Mouse (Mus musculus): ENCODE measurements at regions not wholly inside any gene's neighbourhood (a gene's known extent, or its start where the extent isn't known, plus 50 kb on each side); places are given as distances from the start of the nearest gene placed in this dataset.

DNA sequence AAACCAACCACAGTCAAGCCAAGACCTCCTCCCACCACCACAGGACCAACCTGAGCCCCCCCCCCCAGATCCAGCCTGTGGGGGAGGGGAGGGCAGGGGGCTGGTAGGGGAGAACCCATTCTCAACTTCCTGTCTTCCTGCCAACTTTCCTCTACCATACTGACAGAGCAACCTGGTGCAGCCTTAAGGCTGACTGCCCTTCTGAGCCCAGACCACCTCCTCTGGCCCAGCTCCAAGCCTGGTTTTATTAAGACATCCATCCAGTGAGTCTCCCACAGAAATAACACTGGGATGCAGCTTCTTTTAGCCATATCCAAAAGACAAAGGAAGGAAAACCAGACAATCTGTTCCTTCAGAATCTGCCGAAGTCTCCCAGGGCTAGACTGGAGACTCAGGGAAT lies 342.8 kb downstream of the Gm9195 start:
- no peak overlapping the region for H3K27ac ChIP-seq (ENCODE audit: insufficient read depth, low read depth, low read length)
- DNase-seq: no peak
- H3K36me3 ChIP-seq (ENCODE audit: control insufficient read depth, insufficient read depth, low read length): no peaks in the 10 kb centered on the region
- WGBS: 66% methylated on average over 1 of the region's 1 CpGs
- H3K27me3 ChIP-seq (replicated peaks; ENCODE audit: control insufficient read depth, insufficient read depth, low read length): no peaks in the 10 kb centered on the region
- no peaks in the 10 kb centered on the region for H3K4me1 ChIP-seq (ENCODE audit: control insufficient read depth, insufficient read depth, low read length)
- TF ChIP-seq POLR2A (IDR thresholded peaks at IDR 0.05; ENCODE audit: low read depth, low read length): no peak
- no peak for TF ChIP-seq CTCF (conservative IDR thresholded peaks at IDR 0.05; ENCODE audit: insufficient read depth, insufficient read length, low read depth, low read length)
- no peak overlapping the region for H3K4me3 ChIP-seq (ENCODE audit: insufficient read depth, low read depth, low read length)

DNA sequence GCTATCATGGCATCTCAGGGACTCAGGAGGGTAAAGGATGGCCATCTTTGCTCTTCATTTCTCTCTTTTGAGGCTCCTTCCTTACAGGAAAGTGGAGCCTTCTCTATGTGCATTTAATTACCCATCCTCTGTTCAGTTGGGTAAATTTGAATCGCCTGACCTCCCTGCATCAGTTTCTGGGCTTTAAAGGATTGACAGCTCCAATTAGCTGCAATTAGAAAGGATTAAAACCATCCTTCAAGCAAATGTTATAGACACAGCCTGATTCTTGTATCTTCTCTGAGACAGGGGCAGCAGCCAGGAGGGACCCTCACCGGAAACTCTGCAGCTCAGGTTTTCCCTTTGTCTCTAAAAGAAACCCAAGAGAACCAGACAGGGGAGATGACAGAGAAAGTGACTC lies 345.3 kb downstream of the Gm9195 start:
- Histone ChIP-seq H3K27ac (ENCODE audit: insufficient read depth, low read depth, low read length) (no peak overlapping the region), H3K4me1 (ENCODE audit: control insufficient read depth, insufficient read depth, low read length) (no peaks in the 10 kb centered on the region), H3K4me3 (ENCODE audit: insufficient read depth, low read depth, low read length) (no peak overlapping the region), H3K36me3 (ENCODE audit: control insufficient read depth, insufficient read depth, low read length) (no peaks in the 10 kb centered on the region), H3K27me3 (replicated peaks; ENCODE audit: control insufficient read depth, insufficient read depth, low read length) (no peaks in the 10 kb centered on the region)
- 57% methylated on average over 2 of the region's 2 CpGs for WGBS
- DNase-seq: no peak
- TF ChIP-seq CTCF (conservative IDR thresholded peaks at IDR 0.05; ENCODE audit: insufficient read depth, insufficient read length, low read depth, low read length) (no peak), POLR2A (IDR thresholded peaks at IDR 0.05; ENCODE audit: low read depth, low read length) (no peak)

DNA sequence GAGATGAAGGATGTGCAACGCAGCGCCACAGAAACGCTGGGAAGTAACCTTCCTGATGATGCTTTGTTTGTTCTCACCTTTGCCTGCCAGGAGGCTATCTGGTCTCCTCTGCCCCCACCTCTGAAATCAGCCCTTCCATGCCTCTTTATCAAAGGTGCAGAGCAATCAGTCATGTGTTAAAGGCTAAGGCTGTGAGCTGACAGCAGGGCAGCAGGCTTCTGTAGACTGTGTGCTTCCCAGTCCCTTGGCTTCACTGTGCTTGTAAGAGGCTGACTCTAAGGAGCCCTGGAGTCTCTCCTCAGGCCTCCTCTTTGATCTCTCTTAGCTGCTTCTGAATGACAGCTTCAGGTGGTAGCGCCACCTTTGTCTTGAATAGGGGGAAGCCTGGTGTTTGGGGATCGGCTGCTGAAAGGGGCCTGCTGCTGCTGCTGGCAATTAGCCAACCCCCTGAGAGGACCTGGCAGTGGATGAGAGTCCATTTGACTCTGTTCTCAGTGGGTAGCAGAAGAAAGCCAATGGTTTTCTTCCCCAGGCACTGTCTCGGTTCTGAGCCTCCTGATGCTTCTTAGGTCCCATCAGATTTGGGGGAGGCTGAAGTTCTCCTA lies 348.7 kb downstream of the Gm9195 start:
- H3K4me1 ChIP-seq (ENCODE audit: control insufficient read depth, insufficient read depth, low read length): no peaks in the 10 kb centered on the region
- H3K36me3 ChIP-seq (ENCODE audit: control insufficient read depth, insufficient read depth, low read length): no peaks in the 10 kb centered on the region
- H3K4me3 ChIP-seq (ENCODE audit: insufficient read depth, low read depth, low read length): no peak overlapping the region
- TF ChIP-seq CTCF (conservative IDR thresholded peaks at IDR 0.05; ENCODE audit: insufficient read depth, insufficient read length, low read depth, low read length) (no peak), POLR2A (IDR thresholded peaks at IDR 0.05; ENCODE audit: low read depth, low read length) (no peak)
- DNase-seq: no peak
- no peak overlapping the region for H3K27ac ChIP-seq (ENCODE audit: insufficient read depth, low read depth, low read length)
- WGBS: 37% methylated on average over 6 of the region's 6 CpGs
- no peaks in the 10 kb centered on the region for H3K27me3 ChIP-seq (replicated peaks; ENCODE audit: control insufficient read depth, insufficient read depth, low read length)

DNA sequence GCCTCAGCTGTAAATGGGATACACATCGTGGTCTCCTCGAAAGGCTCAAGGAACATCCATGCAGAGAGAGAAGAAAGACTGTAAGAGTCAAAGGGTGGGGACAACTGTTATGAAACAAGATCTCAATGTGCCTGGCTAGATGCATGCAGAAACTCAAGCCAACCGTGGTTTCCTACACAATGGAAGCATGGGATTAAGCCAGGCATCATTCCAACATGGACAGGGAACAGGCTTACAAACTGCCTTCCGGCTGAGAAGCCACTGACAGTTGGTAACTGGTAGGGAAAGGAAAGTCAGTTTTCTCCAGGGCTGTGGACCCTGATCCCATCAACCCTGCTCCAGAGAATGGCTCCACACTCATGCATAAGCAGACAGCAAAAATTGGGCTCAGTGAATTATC lies 350.5 kb downstream of the Gm9195 start:
- DNase-seq: no peak
- 91% methylated on average over 4 of the region's 4 CpGs for WGBS
- H3K4me3 ChIP-seq (ENCODE audit: insufficient read depth, low read depth, low read length): no peak overlapping the region
- TF ChIP-seq CTCF (conservative IDR thresholded peaks at IDR 0.05; ENCODE audit: insufficient read depth, insufficient read length, low read depth, low read length) (no peak), POLR2A (IDR thresholded peaks at IDR 0.05; ENCODE audit: low read depth, low read length) (no peak)
- H3K27me3 ChIP-seq (replicated peaks; ENCODE audit: control insufficient read depth, insufficient read depth, low read length): no peaks in the 10 kb centered on the region
- no peaks in the 10 kb centered on the region for H3K4me1 ChIP-seq (ENCODE audit: control insufficient read depth, insufficient read depth, low read length)
- no peaks in the 10 kb centered on the region for H3K36me3 ChIP-seq (ENCODE audit: control insufficient read depth, insufficient read depth, low read length)
- H3K27ac ChIP-seq (ENCODE audit: insufficient read depth, low read depth, low read length): no peak overlapping the region

- H3K27ac ChIP-seq (ENCODE audit: insufficient read depth, low read depth, low read length): no peak overlapping the region
- DNase-seq: no peak
- H3K27me3 ChIP-seq (replicated peaks; ENCODE audit: control insufficient read depth, insufficient read depth, low read length): no peaks in the 10 kb centered on the region
- TF ChIP-seq CTCF (conservative IDR thresholded peaks at IDR 0.05; ENCODE audit: insufficient read depth, insufficient read length, low read depth, low read length) (no peak), POLR2A (IDR thresholded peaks at IDR 0.05; ENCODE audit: low read depth, low read length) (no peak)
- no peaks in the 10 kb centered on the region for H3K4me1 ChIP-seq (ENCODE audit: control insufficient read depth, insufficient read depth, low read length)
- no peaks in the 10 kb centered on the region for H3K36me3 ChIP-seq (ENCODE audit: control insufficient read depth, insufficient read depth, low read length)
- no peak overlapping the region for H3K4me3 ChIP-seq (ENCODE audit: insufficient read depth, low read depth, low read length)
- WGBS: 65% methylated on average over 4 of the region's 4 CpGs
These were observed 361.5 kb downstream of the Gm9195 start for GRCm38 (mm10) chr14:72130149-72130548.

DNA sequence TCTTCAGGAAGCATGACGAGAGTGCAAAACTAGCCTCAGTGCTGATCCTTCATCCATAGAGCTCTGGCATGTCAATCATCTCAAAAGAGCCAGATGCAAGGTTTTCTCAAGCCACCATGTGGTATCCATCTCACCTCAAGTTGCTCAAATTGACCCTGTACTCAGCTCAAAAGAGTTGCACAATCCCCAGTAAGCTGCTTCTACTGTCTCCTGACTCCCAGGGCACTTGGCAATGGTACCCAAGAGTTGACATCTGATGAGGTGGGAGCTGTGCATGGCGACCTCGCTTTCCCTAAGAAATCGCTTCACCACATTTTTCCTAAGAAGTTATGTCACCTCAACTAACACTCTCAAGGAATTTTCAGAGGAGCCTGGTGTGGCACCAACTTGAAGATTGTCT lies 369.9 kb downstream of the Gm9195 start:
- no peak for DNase-seq
- 87% methylated on average over 4 of the region's 4 CpGs for WGBS
- Histone ChIP-seq H3K4me1 (ENCODE audit: control insufficient read depth, insufficient read depth, low read length) (no peaks in the 10 kb centered on the region), H3K4me3 (ENCODE audit: insufficient read depth, low read depth, low read length) (no peak overlapping the region), H3K27ac (ENCODE audit: insufficient read depth, low read depth, low read length) (no peak overlapping the region), H3K27me3 (replicated peaks; ENCODE audit: control insufficient read depth, insufficient read depth, low read length) (no peaks in the 10 kb centered on the region), H3K36me3 (ENCODE audit: control insufficient read depth, insufficient read depth, low read length) (no peaks in the 10 kb centered on the region)
- TF ChIP-seq POLR2A (IDR thresholded peaks at IDR 0.05; ENCODE audit: low read depth, low read length) (no peak), CTCF (conservative IDR thresholded peaks at IDR 0.05; ENCODE audit: insufficient read depth, insufficient read length, low read depth, low read length) (no peak)

DNA sequence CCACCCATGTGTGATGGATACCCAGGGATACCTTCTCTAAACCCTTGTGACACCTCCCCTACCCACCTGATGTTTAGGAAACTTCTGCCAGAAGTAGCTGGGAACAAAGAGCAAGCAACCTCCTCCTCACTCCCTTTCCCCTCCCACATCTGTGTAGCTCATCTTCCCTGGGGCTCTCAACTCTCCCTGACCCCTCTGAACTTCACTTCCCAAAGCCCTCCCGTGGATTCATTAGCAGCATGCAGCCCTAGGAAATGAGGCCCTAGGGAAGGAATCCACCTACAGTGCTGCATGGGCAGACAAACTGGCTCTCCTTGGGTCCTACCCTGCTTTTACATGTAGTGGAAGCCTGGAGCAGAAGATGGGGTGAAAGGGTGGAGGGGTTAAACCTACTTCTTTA lies 370.6 kb downstream of the Gm9195 start:
- Histone ChIP-seq H3K4me1 (ENCODE audit: control insufficient read depth, insufficient read depth, low read length) (no peaks in the 10 kb centered on the region), H3K27me3 (replicated peaks; ENCODE audit: control insufficient read depth, insufficient read depth, low read length) (no peaks in the 10 kb centered on the region), H3K27ac (ENCODE audit: insufficient read depth, low read depth, low read length) (no peak overlapping the region), H3K4me3 (ENCODE audit: insufficient read depth, low read depth, low read length) (no peak overlapping the region), H3K36me3 (ENCODE audit: control insufficient read depth, insufficient read depth, low read length) (no peaks in the 10 kb centered on the region)
- DNase-seq: no peak
- 3% methylated on average over 1 of the region's 1 CpGs for WGBS
- TF ChIP-seq POLR2A (IDR thresholded peaks at IDR 0.05; ENCODE audit: low read depth, low read length) (no peak), CTCF (conservative IDR thresholded peaks at IDR 0.05; ENCODE audit: insufficient read depth, insufficient read length, low read depth, low read length) (no peak)
